Mouse (Mus musculus) spleen, adult 18-20 months (tissue): Measurements from ENCODE around the gene Hyou1.
"Not testable (repeated sequence)": the region's sequence is repeated elsewhere in the genome, so short reads cannot be mapped to it uniquely, and the experiment has no call there.

Experiments
- DNase-seq, 2 experiments: peaks; one replicate each; pipeline ENCODE4 v3.0.0; 2022; ENCODE audit warnings: mixed read lengths in 2 of 2

The Hyou1 gene

GRCm38 (mm10) chr9:44352337-44352736, 27.0 kb upstream of the Hyou1 start:
- DNase-seq, result no peak

GRCm38 (mm10) chr9:44353142-44353541, 26.1 kb upstream of the Hyou1 start:
- no peak for DNase-seq

GRCm38 (mm10) chr9:44357207-44357606, 22.1 kb upstream of the Hyou1 start:
- DNase-seq, result no peak

GRCm38 (mm10) chr9:44361190-44361917, 17.9 kb upstream of the Hyou1 start, which contains the start of gene Vps11:
Vps11 (minus strand) TSS chr9:44361670.
- peak; percentile 91 to 92 for DNase-seq

- DNase-seq, result not testable (repeated sequence)
Observed at GRCm38 (mm10) chr9:44361931-44362330, 17.4 kb upstream of the Hyou1 start.

GRCm38 (mm10) chr9:44364480-44364879, 14.8 kb upstream of the Hyou1 start:
- peak in 1 of 2 experiments; percentile 29 for DNase-seq

GRCm38 (mm10) chr9:44373386-44373785, 5.9 kb upstream of the Hyou1 start:
- DNase-seq, result no peak

- no peak for DNase-seq
Observed at GRCm38 (mm10) chr9:44376141-44376540, 3.1 kb upstream of the Hyou1 start.

- DNase-seq, result not testable (repeated sequence)
Observed at GRCm38 (mm10) chr9:44377335-44377734, 2.0 kb upstream of the Hyou1 start.

- DNase-seq, result no peak
Observed at GRCm38 (mm10) chr9:44378153-44378730, 1.0 kb upstream of the Hyou1 start.

- no peak for DNase-seq
Observed at GRCm38 (mm10) chr9:44379862-44380261, 572 bp downstream of the Hyou1 start.

GRCm38 (mm10) chr9:44384596-44384995, 5.3 kb downstream of the Hyou1 start:
- no peak for DNase-seq

- DNase-seq, result no peak
Observed at GRCm38 (mm10) chr9:44387221-44387620, 7.9 kb downstream of the Hyou1 start.

GRCm38 (mm10) chr9:44389273-44389672, 10.0 kb downstream of the Hyou1 start:
- DNase-seq, result peak in 1 of 2 experiments; percentile 61

GRCm38 (mm10) chr9:44391466-44391865, 12.2 kb downstream of the Hyou1 start:
- peak; percentile 46 to 81 for DNase-seq

GRCm38 (mm10) chr9:44396684-44397411, 17.6 kb downstream of the Hyou1 start, which contains the start of gene Slc37a4:
Slc37a4 (plus strand) TSS chr9:44396852.
- DNase-seq, result peak; percentile 92 to 96

- no peak for DNase-seq
Observed at GRCm38 (mm10) chr9:44398087-44398486, 18.8 kb downstream of the Hyou1 start.

- DNase-seq, result no peak
Observed at GRCm38 (mm10) chr9:44398551-44398950, 19.3 kb downstream of the Hyou1 start.

- no peak for DNase-seq
Observed at GRCm38 (mm10) chr9:44399114-44399794, 20.0 kb downstream of the Hyou1 start.

GRCm38 (mm10) chr9:44399795-44400114, 20.5 kb downstream of the Hyou1 start:
- DNase-seq, result no peak

- DNase-seq, result no peak
Observed at GRCm38 (mm10) chr9:44401081-44401480, 21.8 kb downstream of the Hyou1 start.

GRCm38 (mm10) chr9:44405011-44405410, 25.7 kb downstream of the Hyou1 start:
- no peak for DNase-seq
